Mouse (Mus musculus): ENCODE measurements around the gene Mamld1. TPM values are rescaled to one million over a fixed set of nuclear protein-coding genes. Genes with fewer than 3 reads are reported as not detected.

Mamld1 gene
- polyA plus RNA-seq, 1 experiment from 2014 or later, result 16.5 TPM

- Histone ChIP-seq H3K4me3 (ENCODE audit: low read depth, low read length) (peak overlapping the region; percentile 9; the same call in 1 of the 2 replicates), H3K9ac (ENCODE audit: low read length) (peak overlapping the region; percentile 27), H3K36me3 (ENCODE audit: control insufficient read depth, insufficient read depth, low read length) (no peaks in the 10 kb centered on the region), H3K9me3 (ENCODE audit: control insufficient read depth, low read length) (no peaks in the 10 kb centered on the region), H3K27ac (ENCODE audit: low read depth, low read length) (peak overlapping the region; percentile 81), H3K4me2 (ENCODE audit: low read depth, low read length, severe bottlenecking) (peak overlapping the region; percentile 60; the same call in 1 of the 2 replicates), H3K4me1 (replicated peaks; ENCODE audit: control insufficient read depth, insufficient read depth, low read length) (0 out of 2 replicates have a peak, but pooled peaks cover 2% of the 10 kb centered on the region), H3K27me3 (ENCODE audit: control insufficient read depth, insufficient read depth, low read length) (no peaks in the 10 kb centered on the region; the same call in 1 of the 2 replicates)
- ATAC-seq (replicated peaks; ENCODE audit: low FRiP score) (no peak), DNase-seq (ENCODE audit: low spot score) (no peak)
- 33% methylated on average over 5 of the region's 5 CpGs for WGBS
Measured at GRCm38 (mm10) chrX:71053246-71053645, 3.2 kb downstream of the Mamld1 start.

- Histone ChIP-seq H3K4me2 (ENCODE audit: low read depth, low read length, severe bottlenecking) (no peak overlapping the region), H3K36me3 (ENCODE audit: control insufficient read depth, insufficient read depth, low read length) (no peaks in the 10 kb centered on the region), H3K27me3 (ENCODE audit: control insufficient read depth, insufficient read depth, low read length) (no peaks in the 10 kb centered on the region), H3K27ac (ENCODE audit: low read depth, low read length) (no peak overlapping the region), H3K4me3 (ENCODE audit: low read depth, low read length) (no peak overlapping the region), H3K4me1 (replicated peaks; ENCODE audit: control insufficient read depth, insufficient read depth, low read length) (no peaks in the 10 kb centered on the region), H3K9ac (ENCODE audit: low read length) (no peak overlapping the region), H3K9me3 (ENCODE audit: control insufficient read depth, low read length) (no peaks in the 10 kb centered on the region)
- 86% methylated on average over 2 of the region's 2 CpGs for WGBS
- DNase-seq (ENCODE audit: low spot score) (no peak), ATAC-seq (replicated peaks; ENCODE audit: low FRiP score) (no peak)
Measured at GRCm38 (mm10) chrX:71056968-71057367, 6.9 kb downstream of the Mamld1 start.

GRCm38 (mm10) chrX:71085092-71085807 lies 35.2 kb downstream of the Mamld1 start:
- DNase-seq (ENCODE audit: low spot score) (no peak), ATAC-seq (replicated peaks; ENCODE audit: low FRiP score) (no peak)
- H3K27ac ChIP-seq (ENCODE audit: low read depth, low read length), result no peak overlapping the region
- no peaks in the 10 kb centered on the region for H3K4me1 ChIP-seq (replicated peaks; ENCODE audit: control insufficient read depth, insufficient read depth, low read length)
- H3K9ac ChIP-seq (ENCODE audit: low read length), result no peak overlapping the region
- WGBS, result 74% methylated on average over 4 of the region's 4 CpGs
- no peaks in the 10 kb centered on the region for H3K36me3 ChIP-seq (ENCODE audit: control insufficient read depth, insufficient read depth, low read length)
- H3K27me3 ChIP-seq (ENCODE audit: control insufficient read depth, insufficient read depth, low read length), result no peaks in the 10 kb centered on the region
- no peak overlapping the region for H3K4me2 ChIP-seq (ENCODE audit: low read depth, low read length, severe bottlenecking)
- H3K9me3 ChIP-seq (ENCODE audit: control insufficient read depth, low read length), result no peaks in the 10 kb centered on the region
- H3K4me3 ChIP-seq (ENCODE audit: low read depth, low read length), result no peak overlapping the region

- Histone ChIP-seq H3K9me3 (ENCODE audit: control insufficient read depth, low read length) (no peaks in the 10 kb centered on the region), H3K4me3 (ENCODE audit: low read depth, low read length) (no peak overlapping the region), H3K9ac (ENCODE audit: low read length) (no peak overlapping the region), H3K27me3 (ENCODE audit: control insufficient read depth, insufficient read depth, low read length) (no peaks in the 10 kb centered on the region), H3K36me3 (ENCODE audit: control insufficient read depth, insufficient read depth, low read length) (no peaks in the 10 kb centered on the region), H3K27ac (ENCODE audit: low read depth, low read length) (no peak overlapping the region), H3K4me2 (ENCODE audit: low read depth, low read length, severe bottlenecking) (no peak overlapping the region), H3K4me1 (replicated peaks; ENCODE audit: control insufficient read depth, insufficient read depth, low read length) (no peaks in the 10 kb centered on the region)
- ATAC-seq (replicated peaks; ENCODE audit: low FRiP score), result no peak
- 71% methylated on average over 4 of the region's 4 CpGs for WGBS
- DNase-seq (ENCODE audit: low spot score), result no peak
Measured at GRCm38 (mm10) chrX:71087370-71088079, 37.5 kb downstream of the Mamld1 start.

- Histone ChIP-seq H3K4me1 (replicated peaks; ENCODE audit: control insufficient read depth, insufficient read depth, low read length) (no peaks in the 10 kb centered on the region), H3K4me2 (ENCODE audit: low read depth, low read length, severe bottlenecking) (no peak overlapping the region), H3K27ac (ENCODE audit: low read depth, low read length) (no peak overlapping the region), H3K36me3 (ENCODE audit: control insufficient read depth, insufficient read depth, low read length) (no peaks in the 10 kb centered on the region), H3K9ac (ENCODE audit: low read length) (no peak overlapping the region), H3K27me3 (ENCODE audit: control insufficient read depth, insufficient read depth, low read length) (no peaks in the 10 kb centered on the region), H3K9me3 (ENCODE audit: control insufficient read depth, low read length) (no peaks in the 10 kb centered on the region), H3K4me3 (ENCODE audit: low read depth, low read length) (no peak overlapping the region)
- WGBS, result 51% methylated on average over 3 of the region's 3 CpGs
- ATAC-seq (replicated peaks; ENCODE audit: low FRiP score) (no peak), DNase-seq (ENCODE audit: low spot score) (no peak)
Measured at GRCm38 (mm10) chrX:71088080-71088414, 38.0 kb downstream of the Mamld1 start.

- ATAC-seq (replicated peaks; ENCODE audit: low FRiP score), result no peak
- Histone ChIP-seq H3K9ac (ENCODE audit: low read length) (no peak overlapping the region), H3K4me3 (ENCODE audit: low read depth, low read length) (no peak overlapping the region), H3K27ac (ENCODE audit: low read depth, low read length) (no peak overlapping the region), H3K4me2 (ENCODE audit: low read depth, low read length, severe bottlenecking) (no peak overlapping the region), H3K36me3 (ENCODE audit: control insufficient read depth, insufficient read depth, low read length) (no peaks in the 10 kb centered on the region), H3K27me3 (ENCODE audit: control insufficient read depth, insufficient read depth, low read length) (no peaks in the 10 kb centered on the region), H3K4me1 (replicated peaks; ENCODE audit: control insufficient read depth, insufficient read depth, low read length) (no peaks in the 10 kb centered on the region), H3K9me3 (ENCODE audit: control insufficient read depth, low read length) (no peaks in the 10 kb centered on the region)
- DNase-seq (ENCODE audit: low spot score), result no peak
Measured at GRCm38 (mm10) chrX:71105820-71106219, 55.8 kb downstream of the Mamld1 start.

GRCm38 (mm10) chrX:71106392-71106791 lies 56.3 kb downstream of the Mamld1 start:
- Histone ChIP-seq H3K9me3 (ENCODE audit: control insufficient read depth, low read length) (no peaks in the 10 kb centered on the region), H3K36me3 (ENCODE audit: control insufficient read depth, insufficient read depth, low read length) (no peaks in the 10 kb centered on the region), H3K27ac (ENCODE audit: low read depth, low read length) (no peak overlapping the region), H3K4me3 (ENCODE audit: low read depth, low read length) (no peak overlapping the region), H3K4me2 (ENCODE audit: low read depth, low read length, severe bottlenecking) (no peak overlapping the region), H3K9ac (ENCODE audit: low read length) (no peak overlapping the region), H3K4me1 (replicated peaks; ENCODE audit: control insufficient read depth, insufficient read depth, low read length) (no peaks in the 10 kb centered on the region), H3K27me3 (ENCODE audit: control insufficient read depth, insufficient read depth, low read length) (no peaks in the 10 kb centered on the region)
- DNase-seq (ENCODE audit: low spot score) (no peak), ATAC-seq (replicated peaks; ENCODE audit: low FRiP score) (no peak)
- WGBS, result 77% methylated on average over 4 of the region's 4 CpGs

- no peaks in the 10 kb centered on the region for H3K27me3 ChIP-seq (ENCODE audit: control insufficient read depth, insufficient read depth, low read length)
- no peak overlapping the region for H3K9ac ChIP-seq (ENCODE audit: low read length)
- DNase-seq (ENCODE audit: low spot score), result no peak
- no peak for ATAC-seq (replicated peaks; ENCODE audit: low FRiP score)
- no peak overlapping the region for H3K4me3 ChIP-seq (ENCODE audit: low read depth, low read length)
- H3K27ac ChIP-seq (ENCODE audit: low read depth, low read length), result no peak overlapping the region
- H3K36me3 ChIP-seq (ENCODE audit: control insufficient read depth, insufficient read depth, low read length), result no peaks in the 10 kb centered on the region
- H3K4me2 ChIP-seq (ENCODE audit: low read depth, low read length, severe bottlenecking), result no peak overlapping the region
- H3K9me3 ChIP-seq (ENCODE audit: control insufficient read depth, low read length), result no peaks in the 10 kb centered on the region
- H3K4me1 ChIP-seq (replicated peaks; ENCODE audit: control insufficient read depth, insufficient read depth, low read length), result no peaks in the 10 kb centered on the region
- WGBS, result 89% methylated on average over 4 of the region's 4 CpGs
Measured at GRCm38 (mm10) chrX:71108056-71108735, 58.1 kb downstream of the Mamld1 start.

Measured in forebrain, embryonic 11.5 days (tissue).